Comparison of ENCODE assay signal across 10 mouse cellular contexts in genomic region chr8:11712244-11712643, GRCm38 (mm10). TPM values are rescaled to one million over a fixed set of nuclear protein-coding genes. Genes with fewer than 3 reads are reported as not detected.
DNase-seq lines count a peak whose midpoint lies in the region; ATAC-seq and TF ChIP-seq lines count a peak whose summit lies in the region.
"Had no signal": no experiment of that assay in that cellular context is flagged by ENCODE, and none has a peak within 500 bp of the region (broad histone marks: within the 10 kb centered on the region; RNA-seq: fewer than 3 reads in every experiment).

No protein-coding gene starts in this region.

- TF ChIP-seq POLR2A in cortical plate, adult 2 months (IDR thresholded peaks at IDR 0.05; ENCODE audit: extremely low read depth, insufficient read depth, low read length) = no peak

- H3K27ac ChIP-seq in gastrocnemius, adult 2 months = peak overlapping the region; percentile 51; the same call in 1 of the 2 replicates
- H3K27ac ChIP-seq in midbrain, postnatal 0 days (ENCODE audit: low read depth, low read length) = no peak overlapping the region
- no peak overlapping the region for H3K27ac ChIP-seq in midbrain, embryonic 13.5 days
- H3K27ac ChIP-seq in cortical plate, adult 2 months (ENCODE audit: insufficient read depth, low read length) = no peak overlapping the region

- H3K4me2 ChIP-seq in midbrain, postnatal 0 days (ENCODE audit: low read depth, low read length, poor library complexity, severe bottlenecking) = no peak overlapping the region
- no peak overlapping the region for H3K4me2 ChIP-seq in midbrain, embryonic 13.5 days (replicated peaks)

- no peak overlapping the region for H3K4me3 ChIP-seq in gastrocnemius, adult 2 months
- no peak overlapping the region for H3K4me3 ChIP-seq in midbrain, postnatal 0 days (ENCODE audit: low read depth, low read length)
- H3K4me3 ChIP-seq in midbrain, embryonic 13.5 days (replicated peaks) = no peak overlapping the region
- H3K4me3 ChIP-seq in cortical plate, adult 2 months (ENCODE audit: insufficient read depth, low read length) = no peak overlapping the region

- no peak for ATAC-seq in midbrain, postnatal 0 days (ENCODE audit: low FRiP score)
- no peak for ATAC-seq in midbrain, embryonic 13.5 days

- TF ChIP-seq CTCF in gastrocnemius, adult 2 months (IDR thresholded peaks at IDR 0.05) = peak; percentile 32; the same call in 1 of the 2 replicates
- peak; percentile 57 for TF ChIP-seq CTCF in midbrain, postnatal 0 days (IDR thresholded peaks at IDR 0.05)
- TF ChIP-seq CTCF in cortical plate, adult 2 months (IDR thresholded peaks at IDR 0.05; ENCODE audit: extremely low read depth, insufficient read depth, low read length) = peak; percentile 34; the same call in 1 of the 2 replicates

- intact Hi-C loops in gastrocnemius, adult 2 months (cut with DNase I) = no loop called here
- intact Hi-C loops in gastrocnemius, postnatal 36 days (cut with DNase I) = no loop called here

- 89% methylated on average over 6 of the region's 6 CpGs for WGBS in midbrain, postnatal 0 days
- WGBS in midbrain, embryonic 13.5 days = 84% methylated on average over 6 of the region's 6 CpGs

- no peak for DNase-seq in gastrocnemius, adult 2 months
- DNase-seq in gastrocnemius, postnatal 36 days = no peak
- DNase-seq in midbrain, postnatal 0 days (ENCODE audit: low spot score) = no peak
- DNase-seq in thymus, postnatal 0 days (ENCODE audit: low spot score) = peak; percentile 31
- DNase-seq in cerebellum, postnatal 4 days (ENCODE audit: low spot score in 2 of 2) = no peak
- DNase-seq in layer of hippocampus, adult 8-10 months (ENCODE audit: low spot score in 2 of 2) = no peak

- H3K9ac ChIP-seq in midbrain, postnatal 0 days (replicated peaks; ENCODE audit: low read length, poor library complexity, severe bottlenecking) = no peak overlapping the region
- no peak overlapping the region for H3K9ac ChIP-seq in midbrain, embryonic 13.5 days (replicated peaks)

- H3K27me3 ChIP-seq in midbrain, postnatal 0 days (ENCODE audit: insufficient read depth, low read length) = no peaks in the 10 kb centered on the region
- H3K27me3 ChIP-seq in midbrain, embryonic 13.5 days = no peaks in the 10 kb centered on the region

- H3K9me3 ChIP-seq in midbrain, postnatal 0 days (ENCODE audit: low read length) = no peaks in the 10 kb centered on the region
- H3K9me3 ChIP-seq in midbrain, embryonic 13.5 days = no peaks in the 10 kb centered on the region

- no peaks in the 10 kb centered on the region for H3K36me3 ChIP-seq in midbrain, postnatal 0 days (ENCODE audit: insufficient read depth, low read length)
- no peaks in the 10 kb centered on the region for H3K36me3 ChIP-seq in midbrain, embryonic 13.5 days

- H3K4me1 ChIP-seq in midbrain, postnatal 0 days (ENCODE audit: insufficient read depth, low read length) = no peaks in the 10 kb centered on the region
- H3K4me1 ChIP-seq in midbrain, embryonic 13.5 days (replicated peaks) = peaks cover 10% of the 10 kb centered on the region
- H3K4me1 ChIP-seq in cortical plate, adult 2 months (ENCODE audit: control insufficient read depth, insufficient read depth, low read length) = no peaks in the 10 kb centered on the region

RNA-seq across cellular contexts. Expression of gene 1700016D06Rik, which starts 11.4 kb away (rescaled TPM):
- not detected for total RNA-seq in gastrocnemius, adult 2 months (2021)
- not detected for total RNA-seq in gastrocnemius, postnatal 36 days (2021)
- total RNA-seq in midbrain, postnatal 0 days (2014; rRNA removed) = not detected in 2 replicates
- polyA plus RNA-seq in midbrain, postnatal 0 days (2015; fragmentation: Nextera tagmentation; extraction: Ambion mirVana) = 0.47 and 0.48 TPM in 2 replicates
- polyA plus RNA-seq in midbrain, embryonic 13.5 days (2015; fragmentation: Nextera tagmentation; extraction: Ambion mirVana) = 0.12 TPM in 1 of 2 replicates, not detected in the other
- polyA plus RNA-seq in cortical plate, adult 2 months (2012; rRNA removed) = not detected in 2 replicates
- not detected in 2 replicates for polyA plus RNA-seq in thymus, postnatal 0 days (2015; fragmentation: Nextera tagmentation; extraction: Ambion mirVana)
- not detected for total RNA-seq in layer of hippocampus, adult 8-10 months (2022)
- total RNA-seq: left cerebral cortex, adult 8-10 months had no signal
- polyA plus RNA-seq: neural tube, embryonic 14.5 days had no signal

RNA-seq across cellular contexts. Expression of gene Arhgef7, which starts 15.3 kb away (rescaled TPM):
- total RNA-seq in gastrocnemius, adult 2 months (2021) = 10 to 100 TPM; 30.3 to 50.9 TPM
- 10 to 100 TPM; 42.7 to 53.9 TPM for total RNA-seq in gastrocnemius, postnatal 36 days (2021)
- 87.5 and 124 TPM in 2 replicates for total RNA-seq in midbrain, postnatal 0 days (2014; rRNA removed)
- polyA plus RNA-seq in midbrain, postnatal 0 days (2015; fragmentation: Nextera tagmentation; extraction: Ambion mirVana) = 54.3 and 55.3 TPM in 2 replicates
- polyA plus RNA-seq in midbrain, embryonic 13.5 days (2015; fragmentation: Nextera tagmentation; extraction: Ambion mirVana) = 60.8 and 66.3 TPM in 2 replicates
- polyA plus RNA-seq in cortical plate, adult 2 months (2012; rRNA removed) = 71.1 and 75.9 TPM in 2 replicates
- 16.5 and 16.6 TPM in 2 replicates for polyA plus RNA-seq in thymus, postnatal 0 days (2015; fragmentation: Nextera tagmentation; extraction: Ambion mirVana)
- total RNA-seq in layer of hippocampus, adult 8-10 months (2022) = 100 to 1,000 TPM; 103 to 127 (median 110) TPM
